Mouse (Mus musculus): ENCODE measurements around the gene 1600002K03Rik. TPM values are rescaled to one million over a fixed set of nuclear protein-coding genes. Genes with fewer than 3 reads are reported as not detected.
A peak's percentile ranks its signal among the peaks of the same experiment; 100 is the strongest.

The 1600002K03Rik gene
- polyA plus RNA-seq, 1 experiment, result 8.4 TPM

DNA sequence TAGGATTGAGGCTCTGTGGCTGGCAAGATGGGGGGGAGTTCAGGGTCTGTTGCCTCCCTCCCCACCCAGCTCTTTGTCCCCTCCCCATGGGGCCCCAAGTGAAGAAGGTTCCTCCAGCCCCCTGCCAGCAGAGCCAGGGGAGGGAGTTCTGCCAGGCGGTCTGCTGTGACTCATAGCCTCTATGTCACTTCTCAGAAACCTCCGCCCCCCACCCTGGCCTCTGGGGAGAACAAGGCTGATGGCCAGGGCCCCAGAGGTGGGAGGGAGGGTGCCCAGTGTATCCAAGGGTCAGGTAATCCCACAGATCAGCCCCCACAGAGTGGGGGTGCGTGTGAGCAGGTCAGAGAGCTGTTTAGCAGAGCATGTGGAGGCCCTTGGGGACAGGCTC, 19.9 kb upstream of the 1600002K03Rik start:
- Histone ChIP-seq H3K4me3 (ENCODE audit: insufficient read depth, low read length) (peak overlapping the region; percentile 81), H3K27ac (ENCODE audit: insufficient read depth, low read length) (peak overlapping the region; percentile 95), H3K4me1 (ENCODE audit: control insufficient read depth, insufficient read depth, low read length) (peaks cover 12% of the 10 kb centered on the region)
- TF ChIP-seq CTCF (IDR thresholded peaks at IDR 0.05; ENCODE audit: borderline replicate concordance, insufficient read depth, low read length) (no peak), POLR2A (IDR thresholded peaks at IDR 0.05; ENCODE audit: low read depth, low read length) (peak; percentile 27; the same call in 1 of the 2 replicates)

DNA sequence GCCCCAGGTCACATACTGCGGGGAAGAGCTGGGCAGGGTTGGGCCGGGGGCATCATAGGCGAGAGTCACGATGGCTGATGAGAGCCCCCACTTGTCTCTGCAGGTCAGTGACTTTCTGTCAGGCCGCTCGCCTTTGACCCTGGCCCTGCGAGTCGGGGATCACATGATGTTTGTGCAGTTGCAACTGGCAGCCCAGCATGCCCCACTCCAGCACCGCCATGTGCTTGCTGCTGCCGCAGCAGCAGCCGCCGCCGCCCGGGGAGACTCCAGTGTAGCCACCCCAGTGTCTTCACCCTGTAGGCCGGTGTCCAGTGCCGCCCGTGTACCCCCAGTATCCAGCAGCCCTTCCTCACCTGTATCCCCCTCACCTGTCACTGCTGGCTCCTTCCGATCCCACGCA, 19.0 kb upstream of the 1600002K03Rik start:
- H3K27ac ChIP-seq (ENCODE audit: insufficient read depth, low read length), result no peak overlapping the region
- H3K4me1 ChIP-seq (ENCODE audit: control insufficient read depth, insufficient read depth, low read length), result peaks cover 13% of the 10 kb centered on the region
- H3K4me3 ChIP-seq (ENCODE audit: insufficient read depth, low read length), result 0 out of 2 replicates have a peak overlapping the region, but pooled peaks have one; percentile 2

DNA sequence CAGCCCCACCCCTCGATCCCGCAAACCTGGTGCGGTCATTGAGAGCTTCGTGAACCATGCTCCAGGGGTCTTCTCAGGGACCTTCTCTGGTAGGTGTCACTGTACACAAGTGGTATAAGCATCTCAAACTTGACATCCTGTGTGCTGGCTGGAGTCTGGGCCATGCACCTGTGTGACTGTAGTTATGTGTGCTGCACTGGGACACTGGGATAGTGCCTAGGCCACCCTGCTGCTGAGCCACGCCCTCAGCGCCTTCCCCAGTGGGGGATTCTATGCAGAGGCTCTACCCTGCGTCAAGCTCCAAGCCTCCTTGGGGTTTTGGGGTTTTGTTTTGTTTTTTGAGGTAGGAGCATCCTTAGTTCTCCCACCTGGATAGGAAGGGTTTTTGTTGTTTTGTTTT, 18.4 kb upstream of the 1600002K03Rik start:
- no peak overlapping the region for H3K4me3 ChIP-seq (ENCODE audit: insufficient read depth, low read length)
- TF ChIP-seq CTCF (IDR thresholded peaks at IDR 0.05; ENCODE audit: borderline replicate concordance, insufficient read depth, low read length), result no peak
- no peak for TF ChIP-seq POLR2A (IDR thresholded peaks at IDR 0.05; ENCODE audit: low read depth, low read length)
- peaks cover 19% of the 10 kb centered on the region for H3K4me1 ChIP-seq (ENCODE audit: control insufficient read depth, insufficient read depth, low read length)
- no peak overlapping the region for H3K27ac ChIP-seq (ENCODE audit: insufficient read depth, low read length)

More for the DNA sequence above, 19.0 kb upstream of the 1600002K03Rik start:
- TF ChIP-seq POLR2A (IDR thresholded peaks at IDR 0.05; ENCODE audit: low read depth, low read length) (no peak), CTCF (IDR thresholded peaks at IDR 0.05; ENCODE audit: borderline replicate concordance, insufficient read depth, low read length) (no peak)

DNA sequence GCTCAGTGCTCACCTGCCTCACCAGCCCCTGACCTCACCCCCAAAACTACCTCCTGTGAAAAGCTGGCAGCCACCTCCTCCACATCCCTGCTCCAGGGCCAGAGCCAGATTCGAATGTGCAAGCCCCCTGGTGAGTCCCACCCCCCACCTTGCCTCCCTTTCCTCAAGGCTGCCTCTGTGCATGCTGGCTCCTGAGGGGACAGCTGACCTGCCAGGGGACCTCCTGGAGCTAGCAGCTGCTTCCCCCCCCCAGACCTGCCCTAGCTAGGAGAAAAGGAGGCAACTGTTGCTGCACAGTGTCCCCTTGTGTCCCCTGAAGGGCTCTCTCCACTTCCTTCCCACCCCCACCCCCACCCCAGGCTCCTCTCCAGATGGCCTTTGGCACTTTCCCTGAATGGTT, 17.5 kb upstream of the 1600002K03Rik start:
- H3K27ac ChIP-seq (ENCODE audit: insufficient read depth, low read length), result no peak overlapping the region
- no peak overlapping the region for H3K4me3 ChIP-seq (ENCODE audit: insufficient read depth, low read length)
- peaks cover 21% of the 10 kb centered on the region for H3K4me1 ChIP-seq (ENCODE audit: control insufficient read depth, insufficient read depth, low read length)
- TF ChIP-seq CTCF (IDR thresholded peaks at IDR 0.05; ENCODE audit: borderline replicate concordance, insufficient read depth, low read length), result no peak
- TF ChIP-seq POLR2A (IDR thresholded peaks at IDR 0.05; ENCODE audit: low read depth, low read length), result no peak

DNA sequence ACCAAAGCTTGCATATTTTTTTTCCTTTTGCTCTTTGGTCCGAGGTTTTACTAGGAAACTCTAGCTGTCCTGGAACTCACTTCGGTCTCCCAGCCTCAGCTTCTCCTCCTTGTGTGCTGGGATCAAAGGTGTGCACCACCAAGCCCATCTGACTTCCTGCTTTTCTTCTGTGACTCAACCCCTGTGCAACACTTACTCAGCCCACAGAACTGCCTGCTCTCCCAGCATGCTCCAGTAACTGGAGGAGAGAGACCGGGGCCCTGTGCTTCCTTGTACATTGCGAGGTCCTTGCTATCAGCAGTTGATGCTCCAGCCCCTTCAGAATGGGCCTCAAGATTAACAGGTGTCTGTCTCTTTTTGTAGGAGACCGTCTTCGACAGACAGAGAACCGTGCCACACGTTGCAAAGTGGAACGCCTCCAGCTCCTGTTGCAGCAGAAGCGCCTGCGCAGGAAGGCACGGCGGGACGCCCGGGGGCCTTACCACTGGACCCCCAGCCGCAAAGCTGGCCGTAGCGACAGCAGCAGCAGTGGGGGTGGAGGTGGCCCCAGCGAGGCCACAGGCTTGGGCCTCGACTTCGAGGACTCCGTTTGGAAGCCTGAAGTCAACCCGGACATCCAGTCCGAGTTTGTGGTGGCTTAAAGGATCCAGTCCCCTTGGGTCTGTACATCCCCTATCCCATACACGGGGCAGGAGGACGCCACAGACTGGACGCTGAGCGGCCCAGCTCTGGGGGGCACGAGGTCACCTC, 16.6 kb upstream of the 1600002K03Rik start:
- Histone ChIP-seq H3K4me1 (ENCODE audit: control insufficient read depth, insufficient read depth, low read length) (peaks cover 25% of the 10 kb centered on the region), H3K27ac (ENCODE audit: insufficient read depth, low read length) (peak overlapping the region; percentile 34), H3K4me3 (ENCODE audit: insufficient read depth, low read length) (no peak overlapping the region)
- TF ChIP-seq POLR2A (IDR thresholded peaks at IDR 0.05; ENCODE audit: low read depth, low read length) (no peak), CTCF (IDR thresholded peaks at IDR 0.05; ENCODE audit: borderline replicate concordance, insufficient read depth, low read length) (no peak)

DNA sequence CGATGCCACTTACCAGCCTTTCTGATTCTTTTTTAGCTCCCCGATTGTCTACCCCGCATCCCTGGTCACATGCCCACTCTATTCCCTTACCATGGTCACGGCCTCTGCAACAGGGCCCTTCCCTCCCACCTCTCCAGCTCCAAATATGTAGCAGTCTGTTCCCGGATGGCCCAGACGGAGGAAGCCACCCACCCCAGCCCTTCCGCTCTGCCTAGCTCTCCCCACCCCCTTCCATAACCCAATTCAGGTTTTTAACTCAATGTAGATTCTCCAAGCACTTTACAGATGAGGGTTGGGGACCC, 16.0 kb upstream of the 1600002K03Rik start:
- peak overlapping the region; percentile 34 for H3K27ac ChIP-seq (ENCODE audit: insufficient read depth, low read length)
- H3K4me1 ChIP-seq (ENCODE audit: control insufficient read depth, insufficient read depth, low read length), result peaks cover 26% of the 10 kb centered on the region
- no peak for TF ChIP-seq POLR2A (IDR thresholded peaks at IDR 0.05; ENCODE audit: low read depth, low read length)
- no peak for TF ChIP-seq CTCF (IDR thresholded peaks at IDR 0.05; ENCODE audit: borderline replicate concordance, insufficient read depth, low read length)
- no peak overlapping the region for H3K4me3 ChIP-seq (ENCODE audit: insufficient read depth, low read length)

DNA sequence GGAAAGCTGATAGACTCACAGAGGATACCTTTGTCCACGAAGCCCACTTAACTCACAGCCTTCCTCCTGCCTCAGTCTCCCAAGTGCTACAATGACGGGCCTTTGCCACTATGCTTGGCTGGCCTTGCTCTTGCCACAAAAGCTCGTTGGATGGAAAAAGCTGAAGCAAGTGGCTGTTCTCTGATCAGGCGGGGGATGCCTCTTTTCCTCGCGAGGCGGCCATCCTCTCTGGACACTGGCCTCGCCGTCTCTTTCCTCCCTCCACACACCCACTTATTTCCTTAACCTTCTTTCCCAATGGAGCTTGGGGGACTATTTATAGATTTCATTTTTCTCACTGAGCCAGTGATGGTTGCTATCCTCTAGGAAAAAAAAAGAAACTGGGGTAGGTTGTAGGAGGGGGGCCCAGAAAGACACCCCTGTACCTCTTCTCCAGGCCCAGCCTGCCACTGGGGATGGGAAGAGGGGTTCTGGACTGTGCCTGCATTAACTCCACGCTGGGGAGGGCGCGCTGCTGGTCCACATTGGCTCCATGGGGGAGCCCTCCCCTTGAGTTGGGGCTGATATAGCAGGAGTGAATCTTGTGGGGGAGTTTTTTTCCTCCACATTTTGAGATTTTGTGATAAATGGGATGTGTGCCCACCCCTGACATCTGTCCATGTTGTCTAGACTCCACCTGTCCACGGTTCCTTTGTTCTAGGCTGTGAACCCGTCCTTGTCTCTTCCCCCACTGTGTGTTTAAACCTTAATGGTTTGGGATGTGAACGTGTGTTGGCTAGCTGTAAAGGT, 15.4 kb upstream of the 1600002K03Rik start:
- H3K27ac ChIP-seq (ENCODE audit: insufficient read depth, low read length), result peak overlapping the region; percentile 59
- peaks cover 30% of the 10 kb centered on the region for H3K4me1 ChIP-seq (ENCODE audit: control insufficient read depth, insufficient read depth, low read length)
- no peak for TF ChIP-seq CTCF (IDR thresholded peaks at IDR 0.05; ENCODE audit: borderline replicate concordance, insufficient read depth, low read length)
- TF ChIP-seq POLR2A (IDR thresholded peaks at IDR 0.05; ENCODE audit: low read depth, low read length), result no peak
- no peak overlapping the region for H3K4me3 ChIP-seq (ENCODE audit: insufficient read depth, low read length)

DNA sequence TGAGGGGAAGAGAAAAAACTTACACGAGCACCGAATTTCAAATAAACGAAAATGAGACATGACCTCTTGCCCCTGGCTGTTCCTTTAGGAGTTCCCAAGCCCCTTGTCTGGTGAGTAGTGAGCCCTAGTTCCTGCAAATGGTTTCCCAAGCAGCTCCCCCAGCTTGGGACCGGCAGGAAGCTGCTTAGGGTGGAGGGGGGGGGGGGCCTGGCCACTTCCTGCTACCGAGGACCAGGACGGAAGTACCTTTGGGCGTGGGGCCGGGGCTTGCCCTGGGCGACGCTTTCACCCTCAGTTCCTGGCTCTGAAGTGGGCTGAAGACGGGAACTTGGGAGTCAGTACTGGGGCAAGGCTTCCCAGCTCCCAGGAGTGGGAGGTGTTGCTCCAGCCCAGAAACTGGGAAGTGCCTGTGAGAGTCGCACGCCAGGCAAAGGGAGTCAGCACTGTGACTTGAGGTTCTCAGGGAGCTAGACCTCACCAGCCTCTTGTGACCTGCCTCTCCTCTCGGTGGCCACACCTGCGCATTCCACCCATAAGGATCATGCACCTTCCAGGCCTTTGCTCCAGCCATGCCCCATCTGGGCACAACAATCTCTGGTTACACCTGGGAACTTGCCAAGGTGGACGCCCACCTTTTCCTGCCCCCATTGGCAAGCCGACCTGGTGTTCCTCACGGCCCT, 14.3 kb upstream of the 1600002K03Rik start:
- H3K27ac ChIP-seq (ENCODE audit: insufficient read depth, low read length), result peak overlapping the region; percentile 88
- peaks cover 38% of the 10 kb centered on the region for H3K4me1 ChIP-seq (ENCODE audit: control insufficient read depth, insufficient read depth, low read length)
- TF ChIP-seq POLR2A (IDR thresholded peaks at IDR 0.05; ENCODE audit: low read depth, low read length), result no peak
- TF ChIP-seq CTCF (IDR thresholded peaks at IDR 0.05; ENCODE audit: borderline replicate concordance, insufficient read depth, low read length), result no peak
- H3K4me3 ChIP-seq (ENCODE audit: insufficient read depth, low read length), result no peak overlapping the region

DNA sequence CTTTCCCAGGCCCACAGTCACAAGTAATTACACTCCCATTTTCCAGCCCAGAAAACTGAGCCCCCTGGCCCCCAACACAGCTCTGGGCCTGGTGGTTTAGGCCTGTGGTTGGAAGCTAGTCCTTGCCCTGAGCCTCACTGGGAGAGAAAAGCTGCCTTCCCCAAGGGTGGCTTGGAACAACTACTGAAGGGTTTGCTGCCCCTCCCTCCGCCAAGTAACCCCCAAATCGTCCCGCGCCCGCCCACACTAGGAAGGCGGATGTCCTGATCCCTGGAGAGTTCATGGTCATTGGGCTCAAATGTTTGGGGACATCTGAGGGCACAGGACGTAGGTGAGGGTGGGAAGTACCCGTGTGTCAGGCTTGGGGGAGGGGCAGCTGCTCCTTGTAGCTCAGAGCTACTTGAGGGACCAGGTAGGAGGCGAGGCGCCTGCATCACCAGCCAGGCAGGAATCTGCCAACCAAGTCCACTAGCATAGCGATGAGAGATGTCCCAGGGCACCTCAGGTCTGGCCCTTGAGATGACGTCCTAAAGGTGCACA, 13.7 kb upstream of the 1600002K03Rik start:
- Histone ChIP-seq H3K27ac (ENCODE audit: insufficient read depth, low read length) (peak overlapping the region; percentile 88), H3K4me3 (ENCODE audit: insufficient read depth, low read length) (no peak overlapping the region), H3K4me1 (ENCODE audit: control insufficient read depth, insufficient read depth, low read length) (peaks cover 40% of the 10 kb centered on the region)
- TF ChIP-seq CTCF (IDR thresholded peaks at IDR 0.05; ENCODE audit: borderline replicate concordance, insufficient read depth, low read length) (no peak), POLR2A (IDR thresholded peaks at IDR 0.05; ENCODE audit: low read depth, low read length) (no peak)

Data from embryonic fibroblast, embryonic 13.5 days (primary cell).